Mouse (Mus musculus): ENCODE results near the gene Nrp1.

Gene Nrp1

GRCm38 (mm10) chr8:128415730-128416684, 57.6 kb downstream of the Nrp1 start:
- in situ Hi-C loops (cut with MboI; ENCODE audit: unreplicated experiment in 2 of 2): no loop called here

GRCm38 (mm10) chr8:128416896-128417295, 58.5 kb downstream of the Nrp1 start:
- in situ Hi-C loops (cut with MboI; ENCODE audit: unreplicated experiment in 2 of 2): no loop called here

- in situ Hi-C loops (cut with MboI; ENCODE audit: unreplicated experiment in 2 of 2): no loop called here
These were observed 59.8 kb downstream of the Nrp1 start for GRCm38 (mm10) chr8:128417956-128418796.

- in situ Hi-C loops (cut with MboI; ENCODE audit: unreplicated experiment in 2 of 2): no loop called here
These were observed 61.6 kb downstream of the Nrp1 start for GRCm38 (mm10) chr8:128419984-128420383.

- in situ Hi-C loops (cut with MboI; ENCODE audit: unreplicated experiment in 2 of 2): no loop called here
These were observed 62.0 kb downstream of the Nrp1 start for GRCm38 (mm10) chr8:128420402-128420801.

- in situ Hi-C loops (cut with MboI; ENCODE audit: unreplicated experiment in 2 of 2): no loop called here
These were observed 65.4 kb downstream of the Nrp1 start for GRCm38 (mm10) chr8:128423813-128424212.

GRCm38 (mm10) chr8:128424626-128425333, 66.4 kb downstream of the Nrp1 start:
- in situ Hi-C loops (cut with MboI; ENCODE audit: unreplicated experiment in 2 of 2): no loop called here

- in situ Hi-C loops (cut with MboI; ENCODE audit: unreplicated experiment in 2 of 2): no loop called here
These were observed 68.7 kb downstream of the Nrp1 start for GRCm38 (mm10) chr8:128427071-128427470.

- in situ Hi-C loops (cut with MboI; ENCODE audit: unreplicated experiment in 2 of 2): no loop called here
These were observed 70.6 kb downstream of the Nrp1 start for GRCm38 (mm10) chr8:128428971-128429370.

GRCm38 (mm10) chr8:128431082-128431481, 72.7 kb downstream of the Nrp1 start:
- in situ Hi-C loops (cut with MboI; ENCODE audit: unreplicated experiment in 2 of 2): no loop called here

GRCm38 (mm10) chr8:128435749-128436148, 77.3 kb downstream of the Nrp1 start:
- in situ Hi-C loops (cut with MboI; ENCODE audit: unreplicated experiment in 2 of 2): no loop called here

GRCm38 (mm10) chr8:128437156-128437825, 78.9 kb downstream of the Nrp1 start:
- in situ Hi-C loops (cut with MboI; ENCODE audit: unreplicated experiment in 2 of 2): no loop called here

- in situ Hi-C loops (cut with MboI; ENCODE audit: unreplicated experiment in 2 of 2): no loop called here
These were observed 83.0 kb downstream of the Nrp1 start for GRCm38 (mm10) chr8:128441407-128441806.

GRCm38 (mm10) chr8:128445596-128445995, 87.2 kb downstream of the Nrp1 start:
- in situ Hi-C loops (cut with MboI; ENCODE audit: unreplicated experiment in 2 of 2): no loop called here

GRCm38 (mm10) chr8:128446636-128447035, 88.2 kb downstream of the Nrp1 start:
- in situ Hi-C loops (cut with MboI; ENCODE audit: unreplicated experiment in 2 of 2): no loop called here

GRCm38 (mm10) chr8:128447320-128447719, 88.9 kb downstream of the Nrp1 start:
- in situ Hi-C loops (cut with MboI; ENCODE audit: unreplicated experiment in 2 of 2): no loop called here

- in situ Hi-C loops (cut with MboI; ENCODE audit: unreplicated experiment in 2 of 2): no loop called here
These were observed 92.1 kb downstream of the Nrp1 start for GRCm38 (mm10) chr8:128450390-128451032.

GRCm38 (mm10) chr8:128451121-128451520, 92.7 kb downstream of the Nrp1 start:
- in situ Hi-C loops (cut with MboI; ENCODE audit: unreplicated experiment in 2 of 2): no loop called here

GRCm38 (mm10) chr8:128453471-128453870, 95.1 kb downstream of the Nrp1 start:
- in situ Hi-C loops (cut with MboI; ENCODE audit: unreplicated experiment in 2 of 2): no loop called here

GRCm38 (mm10) chr8:128454026-128454425, 95.6 kb downstream of the Nrp1 start:
- in situ Hi-C loops (cut with MboI; ENCODE audit: unreplicated experiment in 2 of 2): no loop called here
